Mouse (Mus musculus): ENCODE data around the gene Myo10. TPM values are rescaled to one million over a fixed set of nuclear protein-coding genes. Genes with fewer than 3 reads are reported as not detected.

Myo10 gene
- polyA plus RNA-seq, 2 experiments from 2014 or later, result 0.60 to 1.4 TPM

DNA sequence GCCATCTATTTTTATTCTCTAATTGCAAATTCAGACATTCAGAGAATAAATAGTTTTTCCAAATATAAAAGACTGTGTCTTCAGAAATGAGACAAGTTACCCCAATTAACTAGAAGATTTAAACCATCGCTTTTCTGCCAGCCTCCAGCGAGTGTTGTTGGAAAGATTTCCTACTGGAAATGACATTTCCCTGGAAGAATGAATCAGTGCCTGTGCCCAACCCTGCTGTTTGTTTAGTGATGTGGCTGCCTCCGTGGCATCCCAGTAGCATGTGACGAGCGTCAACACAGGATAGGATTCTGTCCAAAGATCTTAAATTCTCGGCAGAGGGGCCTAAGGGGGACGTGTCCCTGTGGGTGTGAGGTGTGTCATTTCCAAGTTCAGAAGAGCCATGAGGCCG, 179.9 kb downstream of the Myo10 start:
- no peak for ATAC-seq

DNA sequence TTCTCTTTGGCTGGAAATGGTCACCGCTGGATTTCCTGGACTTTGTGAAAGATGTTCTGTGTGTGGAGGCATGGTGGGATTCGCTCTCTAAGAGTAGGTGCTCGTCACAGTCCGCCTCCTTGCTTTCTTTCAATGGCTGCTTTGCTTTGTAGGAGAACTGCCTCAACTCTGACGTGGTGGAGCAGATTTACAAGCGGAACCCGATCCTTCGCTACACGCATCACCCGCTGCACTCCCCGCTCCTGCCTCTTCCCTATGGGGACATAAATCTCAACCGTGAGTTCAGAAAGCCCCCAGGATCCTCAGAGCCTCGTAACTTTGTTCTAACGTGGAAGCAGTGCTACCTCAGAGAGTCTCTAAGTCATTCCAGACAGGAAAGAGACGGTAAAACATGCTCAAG, 180.8 kb downstream of the Myo10 start:
- ATAC-seq, result no peak

DNA sequence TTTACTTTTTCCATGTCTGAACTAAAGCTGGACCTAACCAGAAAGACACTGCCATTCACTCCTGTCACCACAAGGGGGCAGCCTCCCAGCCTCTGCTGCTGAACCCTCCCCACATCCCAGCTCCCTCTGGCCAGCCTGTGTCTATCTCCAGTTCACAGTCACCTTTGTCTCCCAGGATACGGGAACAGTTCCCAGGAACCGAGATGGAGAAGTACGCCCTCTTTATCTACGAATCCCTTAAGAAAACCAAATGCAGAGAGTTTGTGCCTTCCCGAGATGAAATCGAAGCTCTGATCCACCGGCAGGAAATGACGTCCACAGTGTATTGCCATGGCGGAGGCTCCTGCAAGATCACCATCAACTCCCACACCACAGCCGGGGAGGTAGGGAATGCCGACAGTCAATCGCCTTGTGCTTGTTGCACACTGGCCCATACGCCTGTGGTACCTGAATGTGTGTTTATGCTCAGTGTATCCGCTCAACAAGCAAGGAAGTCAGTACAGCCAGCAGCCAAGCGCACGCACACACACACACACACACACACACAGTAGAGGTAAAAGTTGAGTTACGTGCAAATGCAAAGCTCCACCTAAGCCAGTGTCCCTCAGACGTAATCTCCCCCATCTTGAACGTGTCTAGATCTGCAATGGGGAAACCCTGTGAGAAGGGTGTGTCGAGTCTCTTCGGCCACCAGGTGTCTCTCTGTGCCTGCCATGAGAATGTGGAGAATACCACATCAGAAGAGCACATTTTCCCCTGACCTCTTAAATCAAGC, 183.2 kb downstream of the Myo10 start:
- peak; percentile 95 for ATAC-seq

DNA sequence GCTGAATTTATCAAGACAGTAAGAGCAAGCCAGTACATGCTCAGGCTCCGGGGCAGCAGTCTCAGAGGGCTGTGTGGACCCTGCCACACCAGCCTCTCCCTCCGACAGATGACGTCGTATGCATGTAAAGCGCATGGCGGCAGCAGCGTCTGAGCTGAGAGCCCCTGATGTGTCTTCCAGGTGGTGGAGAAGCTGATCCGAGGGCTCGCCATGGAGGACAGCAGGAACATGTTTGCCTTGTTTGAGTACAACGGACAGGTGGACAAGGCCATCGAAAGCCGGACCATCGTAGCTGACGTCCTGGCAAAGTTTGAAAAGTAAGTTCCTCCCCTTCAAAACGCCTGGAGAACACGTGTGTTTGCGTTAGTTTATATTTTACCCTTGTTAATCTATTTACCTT, 184.0 kb downstream of the Myo10 start:
- ATAC-seq, result no peak

DNA sequence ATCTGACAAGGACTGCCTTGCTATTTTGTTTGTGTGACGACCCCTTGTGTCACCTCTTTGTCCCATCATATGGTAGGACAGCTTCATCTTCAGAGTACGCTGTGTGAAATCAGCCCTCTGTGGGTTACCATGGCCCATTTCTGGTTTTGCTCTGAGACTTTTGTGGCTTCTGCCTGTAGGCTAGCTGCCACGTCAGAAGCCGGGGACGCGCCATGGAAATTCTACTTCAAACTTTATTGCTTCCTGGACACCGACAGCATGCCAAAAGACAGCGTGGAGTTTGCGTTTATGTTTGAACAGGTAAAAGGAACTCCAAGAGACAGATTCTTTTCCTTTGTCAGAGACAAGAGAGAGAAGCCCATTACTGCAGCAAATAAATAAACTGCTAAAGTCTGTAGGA, 184.6 kb downstream of the Myo10 start:
- ATAC-seq, result no peak

DNA sequence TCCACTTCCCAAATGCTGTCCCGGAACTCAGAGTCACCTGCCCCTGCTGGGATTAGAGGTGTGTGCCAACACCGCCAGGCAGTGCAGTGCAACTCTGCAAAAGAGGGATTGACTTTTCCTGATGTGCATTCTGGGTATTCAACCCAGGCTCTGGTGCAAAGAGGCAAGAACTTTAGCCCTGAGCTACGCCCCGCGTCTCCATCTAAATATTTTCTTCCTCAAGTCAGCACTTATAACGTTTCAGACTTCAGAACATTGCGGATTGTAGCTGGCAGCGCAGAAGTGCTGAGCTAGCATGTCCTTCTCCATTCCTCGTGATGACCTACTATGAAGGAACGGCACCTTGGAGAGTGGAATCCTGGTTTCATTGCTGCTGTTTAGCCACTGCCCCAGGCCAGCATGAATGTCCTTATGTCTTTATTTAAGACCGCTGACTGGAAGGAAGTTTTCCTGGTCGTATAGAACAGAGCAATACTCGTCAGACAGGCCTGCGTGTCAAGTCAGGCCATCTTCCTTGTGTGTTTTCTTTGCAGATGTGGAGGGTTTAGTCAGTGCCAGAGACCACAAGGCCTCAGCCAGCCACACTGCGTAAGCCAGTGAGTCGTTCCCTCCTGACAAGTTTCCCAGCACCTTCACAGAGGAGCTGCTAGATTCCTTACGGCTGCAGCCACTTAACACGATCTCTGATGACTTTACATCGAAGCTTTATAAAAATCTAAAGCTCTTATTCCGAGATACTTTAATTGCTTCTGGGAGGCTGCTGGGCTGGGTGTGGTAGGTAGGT, 186.5 kb downstream of the Myo10 start:
- no peak for ATAC-seq

DNA sequence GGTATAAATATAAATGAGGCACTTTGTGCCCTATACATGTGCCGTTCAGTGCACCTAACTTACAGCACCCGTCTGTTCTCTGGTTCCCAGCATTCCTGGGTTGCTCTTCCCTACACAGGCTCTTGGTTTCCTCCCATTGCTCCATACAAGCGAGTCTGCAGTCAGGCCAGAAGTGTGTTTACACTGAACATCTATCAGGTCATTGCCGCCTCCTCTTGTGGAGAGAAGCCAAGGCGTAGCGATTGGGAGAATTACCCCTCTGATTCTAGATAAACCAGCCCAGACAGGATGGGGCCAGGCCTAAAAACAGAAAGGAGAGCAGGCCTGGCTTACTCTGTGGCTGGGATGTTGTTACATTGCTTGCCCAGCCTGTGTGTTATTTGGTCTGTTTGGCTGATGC, 187.3 kb downstream of the Myo10 start:
- no peak for ATAC-seq

DNA sequence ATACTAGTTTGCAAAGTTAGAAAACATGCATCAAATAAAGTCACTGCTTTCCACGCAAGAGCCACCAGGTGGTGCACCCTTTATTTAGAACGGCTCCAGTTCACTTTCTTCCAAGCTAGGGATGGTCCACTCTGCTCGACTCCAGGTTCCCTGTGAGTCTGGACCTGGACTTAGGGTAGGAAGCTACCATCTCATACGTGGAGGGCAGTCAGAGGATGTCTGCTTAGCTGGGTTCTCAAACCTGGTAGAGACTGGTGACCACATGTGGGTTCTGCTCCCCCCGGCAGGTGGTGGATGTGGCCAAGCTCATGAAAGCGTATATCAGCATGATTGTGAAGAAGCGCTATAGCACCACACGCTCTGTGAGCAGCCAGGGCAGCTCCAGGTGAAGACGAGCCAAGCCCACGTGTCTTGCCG, 189.5 kb downstream of the Myo10 start:
- peak; percentile 75 for ATAC-seq

DNA sequence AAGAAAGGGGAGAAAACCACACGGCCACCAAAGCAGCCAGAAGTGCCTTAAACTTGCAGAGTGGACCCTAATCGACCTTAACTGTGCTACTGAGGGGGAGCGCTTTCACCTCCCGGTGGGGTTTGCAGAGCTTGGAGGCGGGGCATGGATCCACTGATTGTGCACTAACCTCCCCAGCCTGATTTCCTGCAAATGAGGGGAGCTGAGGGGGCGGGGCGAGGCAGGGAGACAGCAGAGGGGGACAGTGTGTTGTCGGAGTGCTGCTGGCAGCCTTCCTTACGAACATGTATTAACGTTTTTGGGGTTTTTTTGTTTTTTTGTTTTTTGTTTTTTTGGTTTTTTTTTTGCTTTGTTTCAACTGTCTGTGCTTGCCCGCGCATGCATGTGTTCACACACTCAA, 190.2 kb downstream of the Myo10 start:
- ATAC-seq, result no peak

DNA sequence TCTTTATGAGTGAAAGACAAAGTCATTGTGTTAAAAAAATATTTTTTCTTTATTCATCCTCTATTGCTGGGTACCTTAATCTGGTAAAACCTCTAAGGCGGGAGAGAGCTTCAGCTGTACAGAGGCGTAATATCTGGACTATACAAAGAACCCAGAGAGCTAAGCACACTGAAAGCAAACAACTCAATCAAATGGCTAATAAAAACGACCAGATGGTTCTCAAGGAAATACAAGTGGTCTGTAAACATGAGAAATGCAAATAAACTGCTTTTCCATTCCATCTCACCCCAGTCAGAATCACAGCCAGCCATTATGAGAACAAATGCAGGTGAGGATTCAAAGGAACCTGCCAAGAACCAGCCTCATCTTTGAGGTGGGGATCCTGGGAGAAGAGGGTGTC, 192.2 kb downstream of the Myo10 start:
- ATAC-seq, result no peak

DNA sequence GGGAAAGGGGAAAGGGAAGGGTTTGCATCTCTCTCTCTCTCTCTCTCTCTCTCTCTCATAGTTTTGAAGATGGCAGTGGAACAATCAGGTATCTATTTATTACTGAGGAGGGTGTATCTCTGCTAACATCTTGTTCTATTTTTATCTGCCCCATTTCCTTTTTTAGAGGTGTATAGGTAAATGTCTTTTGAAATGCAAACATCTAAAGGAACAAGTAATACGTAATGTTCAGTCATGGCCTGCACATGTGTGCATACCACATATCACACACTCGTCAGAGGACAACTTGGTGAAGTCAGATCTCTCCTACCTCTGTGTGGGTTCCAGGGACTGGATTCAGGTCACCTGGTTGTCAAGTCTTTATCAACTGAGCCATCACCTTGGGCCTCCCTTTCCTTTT, 194.9 kb downstream of the Myo10 start:
- ATAC-seq, result peak; percentile 75

DNA sequence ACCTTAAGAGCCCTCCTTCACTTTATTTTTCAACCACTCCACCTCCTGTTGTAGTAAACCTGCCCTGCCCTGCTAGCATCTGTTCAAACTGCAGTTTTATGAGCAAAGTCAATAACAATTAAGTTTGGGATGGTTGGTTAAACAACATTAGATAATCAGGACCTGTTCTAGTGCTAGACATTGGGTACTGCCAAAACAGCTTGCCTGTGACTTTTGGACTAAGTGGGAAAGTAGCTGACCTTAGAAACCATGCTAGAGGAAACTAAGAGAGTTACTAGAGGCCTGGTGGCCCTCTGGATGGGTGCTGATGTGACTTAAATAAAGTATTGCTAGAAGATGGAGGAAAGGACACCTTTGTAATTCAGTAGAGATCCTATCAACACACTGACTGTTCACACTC, 199.7 kb downstream of the Myo10 start:
- ATAC-seq, result no peak

DNA sequence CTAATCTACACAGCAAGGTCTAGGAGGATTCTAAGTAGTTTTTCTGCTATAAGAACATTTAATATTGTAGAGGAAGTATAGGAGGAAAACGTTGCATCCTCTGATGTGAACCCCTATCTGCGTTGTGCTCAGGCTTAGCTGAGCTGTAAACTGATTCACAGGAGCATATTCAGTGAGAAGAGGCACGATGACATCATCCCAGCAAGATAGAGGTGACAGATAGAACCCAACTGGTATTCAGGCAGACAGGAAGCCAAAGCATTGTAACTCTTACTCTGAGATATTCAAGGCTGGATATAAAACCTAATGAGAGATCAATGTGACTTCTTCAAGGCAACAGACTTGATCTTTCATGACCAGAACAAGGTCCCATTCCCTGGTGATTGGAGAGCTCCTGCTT, 200.3 kb downstream of the Myo10 start:
- ATAC-seq, result no peak

DNA sequence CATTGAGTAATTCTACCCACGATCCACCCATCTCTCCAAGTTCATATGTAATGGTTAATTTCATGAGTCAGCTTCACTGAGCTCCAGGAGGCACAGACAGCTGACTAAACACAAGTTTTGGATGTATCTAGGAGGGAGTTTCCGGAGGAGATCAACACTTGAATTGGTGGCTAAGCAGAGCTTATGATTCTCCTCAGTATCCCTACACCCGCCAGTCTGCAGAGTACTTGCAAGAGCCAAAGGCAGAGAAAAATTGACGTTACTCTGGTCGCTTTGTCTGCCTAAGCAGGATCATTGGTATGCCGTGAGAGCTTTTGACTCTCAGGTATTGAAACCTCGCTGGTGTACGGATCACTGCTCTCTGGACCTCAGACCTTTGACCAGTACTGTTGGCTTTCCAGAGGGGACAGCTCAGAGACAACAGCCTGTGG, 204.2 kb downstream of the Myo10 start:
- ATAC-seq, result no peak

DNA sequence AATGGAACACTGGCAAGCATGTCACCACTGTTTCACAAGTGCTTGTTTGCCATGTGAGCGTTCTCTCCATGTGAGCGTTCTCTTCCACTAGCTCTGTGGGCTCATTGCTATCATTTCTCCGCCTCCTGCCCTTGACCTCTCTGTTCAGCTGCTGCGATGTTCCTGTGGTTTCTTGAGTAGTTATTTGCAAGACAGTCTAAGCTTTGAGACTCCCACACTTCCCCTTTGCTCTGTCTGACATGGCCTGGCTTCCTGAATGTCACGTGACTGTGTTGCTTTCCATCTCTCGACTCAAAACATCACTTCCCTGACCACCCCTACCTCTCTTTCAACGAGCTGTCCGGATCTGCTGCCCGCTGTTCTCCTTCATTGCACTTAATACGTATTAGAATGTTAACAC, 206.1 kb downstream of the Myo10 start:
- ATAC-seq, result peak; percentile 83

DNA sequence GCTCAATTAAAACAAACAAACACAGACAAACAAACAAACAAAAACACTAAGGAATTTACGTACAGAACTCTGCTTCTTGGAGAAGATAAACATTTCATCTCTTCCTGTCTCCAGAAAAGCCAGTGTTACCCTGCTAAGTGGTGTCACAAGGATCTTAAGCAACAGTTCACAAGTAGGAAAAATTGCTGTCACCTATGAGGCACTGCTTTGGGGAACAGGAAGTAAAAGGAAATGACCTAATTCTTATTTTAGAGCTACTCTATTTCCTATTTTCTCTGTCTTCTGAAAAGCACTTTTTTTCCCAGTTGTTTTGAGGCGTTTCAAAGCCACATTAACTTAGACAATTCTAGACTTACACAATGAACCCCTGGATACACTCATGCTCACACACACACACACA, 208.1 kb downstream of the Myo10 start:
- peak; percentile 37 for ATAC-seq

DNA sequence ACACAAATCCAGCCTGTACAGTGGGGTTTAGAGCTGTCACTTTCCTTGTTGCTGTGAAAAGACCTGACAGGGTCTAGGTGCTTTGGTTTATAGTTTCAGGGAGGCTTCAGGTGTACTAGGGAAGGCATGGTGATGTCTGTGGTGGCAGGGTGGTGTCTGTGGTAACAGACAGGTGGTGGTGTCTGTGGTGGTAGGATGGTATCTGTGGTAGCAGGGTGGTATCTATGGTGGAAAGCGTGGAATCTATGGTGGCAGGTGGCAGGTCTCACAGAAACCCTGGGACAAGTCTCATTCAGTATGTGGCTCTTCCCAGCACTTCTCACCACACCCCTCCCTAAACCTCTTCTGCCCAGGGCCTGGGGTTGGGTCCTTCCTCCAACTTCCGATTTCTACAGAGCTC, 212.0 kb downstream of the Myo10 start:
- ATAC-seq, result no peak

DNA sequence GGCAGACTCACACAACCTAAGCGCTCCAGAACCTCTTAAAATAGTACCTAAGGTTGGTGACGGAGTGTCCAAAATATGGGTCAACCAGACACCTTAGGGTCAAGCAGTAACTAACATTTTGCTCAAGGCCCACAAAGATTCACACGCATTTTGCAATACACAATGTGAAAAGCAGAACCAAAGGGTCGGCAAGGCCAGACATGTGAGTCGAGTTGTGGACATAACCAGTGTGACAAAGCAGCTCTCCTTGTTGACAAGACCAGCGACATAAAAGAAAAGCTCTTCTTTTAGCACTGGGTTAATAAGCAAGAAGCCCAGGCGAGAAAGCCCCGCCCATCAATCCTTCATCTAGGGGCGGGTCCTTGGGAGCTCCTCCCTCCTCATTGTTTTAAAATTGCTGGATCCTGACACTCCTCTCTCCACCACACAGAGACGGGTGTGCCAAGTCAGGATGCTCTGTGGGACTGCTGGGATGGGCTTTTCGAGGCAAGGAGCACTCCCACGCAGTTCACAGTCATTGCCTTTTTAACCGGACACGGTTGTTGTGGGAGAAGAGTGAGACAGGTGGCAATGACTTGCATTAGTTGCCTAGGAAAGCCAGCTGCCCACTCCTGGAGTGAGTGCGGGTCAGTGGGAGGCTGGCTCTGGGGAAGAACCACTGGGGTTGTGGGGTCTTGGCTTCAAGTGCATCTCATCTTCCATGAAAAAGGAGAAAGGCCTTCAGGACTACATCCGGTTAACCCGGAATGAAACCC, 212.8 kb downstream of the Myo10 start:
- no peak for ATAC-seq

DNA sequence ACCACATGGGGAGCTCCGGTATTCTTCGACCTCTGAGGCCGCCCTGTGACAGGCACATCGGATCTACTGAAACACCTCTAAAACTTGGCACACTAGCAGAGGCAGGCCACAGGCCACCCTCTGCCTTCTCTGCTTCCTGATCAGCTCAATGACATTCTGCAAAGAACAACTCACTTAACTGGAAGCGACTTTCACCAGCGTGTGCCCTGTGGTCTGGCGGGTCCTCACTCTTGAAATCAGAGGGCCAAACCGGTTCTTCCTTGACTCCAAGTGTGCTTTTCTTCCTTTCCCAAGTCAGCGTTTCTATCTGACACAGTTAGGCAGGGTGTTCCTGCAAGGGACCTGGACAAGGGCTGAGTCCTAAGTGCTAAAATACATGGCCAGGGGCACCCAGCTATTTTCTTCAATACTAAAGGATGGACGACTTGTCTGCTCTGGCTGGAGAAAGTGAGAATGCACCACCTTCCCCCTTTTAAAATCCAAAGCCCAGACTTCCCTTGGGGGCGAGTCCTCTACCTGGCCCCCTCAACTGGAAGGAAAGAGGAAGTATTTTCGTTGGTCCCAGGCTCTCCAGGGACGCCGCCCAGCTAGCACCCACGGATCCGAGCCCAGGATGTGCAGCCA, 220.2 kb downstream of the Myo10 start:
- ATAC-seq, result no peak

DNA sequence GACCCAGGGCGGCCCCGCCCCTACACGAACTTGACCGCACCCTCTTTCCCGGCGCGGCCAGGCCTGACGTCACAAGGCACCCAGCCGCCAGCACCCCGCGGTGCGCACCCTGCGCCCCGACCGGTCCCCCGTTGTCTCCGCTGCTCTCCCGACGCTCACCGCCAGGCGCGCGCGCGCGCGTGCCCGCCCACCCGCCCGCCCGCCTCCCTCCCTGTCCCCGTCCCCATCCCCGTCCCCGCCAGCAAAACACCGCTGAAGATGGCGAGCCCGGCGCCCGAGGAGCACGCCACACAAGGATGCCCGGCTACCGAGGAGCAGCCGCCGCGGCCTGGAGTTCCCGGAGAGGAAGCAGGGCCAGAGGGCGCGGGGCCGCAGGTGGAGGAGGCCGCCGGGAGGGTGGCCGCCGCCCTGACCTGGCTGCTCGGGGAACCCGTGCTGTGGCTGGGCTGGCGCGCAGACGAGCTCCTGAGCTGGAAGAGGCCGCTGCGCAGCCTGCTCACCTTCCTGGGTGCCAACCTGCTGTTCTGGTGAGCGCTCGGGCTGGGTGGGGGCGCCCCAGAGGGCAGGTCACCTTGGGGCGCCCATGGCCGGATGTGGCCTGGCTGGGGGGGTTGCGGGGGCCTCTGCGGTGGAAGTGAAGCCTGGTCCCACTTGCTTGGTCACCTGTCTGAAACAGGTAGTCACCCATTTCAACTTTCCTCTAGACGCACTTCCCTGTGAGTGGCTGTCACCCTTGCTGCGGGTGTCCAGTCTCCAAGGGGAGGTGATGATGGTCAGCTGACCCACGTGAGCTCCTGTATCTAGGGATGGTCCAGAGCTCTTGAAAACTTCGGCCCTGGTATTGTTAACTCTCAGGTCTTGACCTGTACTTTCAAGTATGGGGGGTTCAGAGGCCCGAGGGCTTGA, 221.0 kb downstream of the Myo10 start, which contains the start of gene Retreg1:
Gene Retreg1, plus strand, starts transcription at position 95 of the 906 bp plus-strand sequence.
- ATAC-seq, result peak; percentile 89

DNA sequence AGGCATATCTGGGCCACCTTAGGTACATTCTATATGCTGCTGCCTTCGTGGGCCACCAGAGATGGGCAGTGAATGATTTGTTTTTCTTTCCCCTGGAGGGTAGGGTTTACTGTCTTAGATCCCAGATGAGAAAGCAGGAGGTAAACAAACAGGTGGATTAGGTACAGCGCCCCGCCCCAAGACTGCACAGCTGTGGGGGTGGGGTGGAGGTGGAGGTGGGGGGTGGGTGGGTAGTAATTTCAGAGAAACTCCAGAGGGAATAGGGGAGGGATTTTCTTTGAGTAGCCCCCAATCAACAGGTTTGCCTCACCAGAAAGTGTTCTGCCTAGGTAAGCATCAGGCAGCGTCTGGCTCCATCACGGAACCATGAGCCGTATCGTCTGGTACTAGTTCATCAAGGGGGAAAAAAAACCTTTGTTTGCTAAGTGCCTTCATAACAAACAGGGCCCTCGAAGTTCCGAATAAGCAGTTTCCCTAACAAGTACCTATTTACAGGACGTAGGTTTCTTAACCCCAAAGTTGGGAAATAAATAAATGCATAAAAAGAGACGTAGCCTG, 221.8 kb downstream of the Myo10 start:
- ATAC-seq, result no peak

Measured in activated CD4-positive, CD25-positive, alpha-beta regulatory T cell, adult 4 months (primary cell).